Mouse (Mus musculus): ENCODE data around the gene Btbd16. TPM values are rescaled to one million over a fixed set of nuclear protein-coding genes. Genes with fewer than 3 reads are reported as not detected.

Gene Btbd16
- polyA plus RNA-seq, 1 experiment from 2014 or later, result not detected

DNA sequence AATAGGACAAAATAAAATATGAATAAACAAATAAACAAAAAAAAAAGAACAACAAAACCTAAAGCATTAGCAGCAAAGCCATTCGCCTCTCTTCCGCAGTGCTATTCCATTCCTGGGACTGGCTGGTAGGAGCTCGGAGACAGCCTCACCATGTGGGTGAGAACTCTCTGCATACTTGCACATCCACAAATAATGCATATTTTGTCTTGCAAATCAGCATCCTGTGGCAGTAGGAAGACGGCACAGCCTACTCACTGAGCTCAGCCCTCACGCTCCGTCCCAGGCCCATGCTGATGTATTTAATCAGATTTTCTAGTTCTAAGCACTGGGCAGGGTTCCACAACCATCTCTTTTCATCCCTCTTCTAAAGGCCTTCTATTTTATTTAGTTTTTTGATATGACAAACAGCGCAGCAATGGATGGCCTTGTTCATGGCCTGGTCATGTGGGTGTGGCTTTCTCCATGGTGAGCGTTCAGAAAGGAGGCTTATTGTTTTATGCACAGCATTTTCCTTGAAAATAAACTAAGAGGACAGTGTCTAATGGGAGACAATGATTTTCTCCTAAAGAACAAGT is 29.5 kb downstream of the Btbd16 start:
- Histone ChIP-seq H3K4me3 (replicated peaks) (no peak overlapping the region), H3K9ac (no peak overlapping the region), H3K9me3 (no peaks in the 10 kb centered on the region), H3K4me1 (no peaks in the 10 kb centered on the region), H3K4me2 (no peak overlapping the region), H3K36me3 (replicated peaks) (no peaks in the 10 kb centered on the region), H3K27me3 (no peaks in the 10 kb centered on the region), H3K27ac (no peak overlapping the region)
- 80% methylated on average over 8 of the region's 8 CpGs for WGBS
- ATAC-seq (ENCODE audit: low FRiP score), result no peak

DNA sequence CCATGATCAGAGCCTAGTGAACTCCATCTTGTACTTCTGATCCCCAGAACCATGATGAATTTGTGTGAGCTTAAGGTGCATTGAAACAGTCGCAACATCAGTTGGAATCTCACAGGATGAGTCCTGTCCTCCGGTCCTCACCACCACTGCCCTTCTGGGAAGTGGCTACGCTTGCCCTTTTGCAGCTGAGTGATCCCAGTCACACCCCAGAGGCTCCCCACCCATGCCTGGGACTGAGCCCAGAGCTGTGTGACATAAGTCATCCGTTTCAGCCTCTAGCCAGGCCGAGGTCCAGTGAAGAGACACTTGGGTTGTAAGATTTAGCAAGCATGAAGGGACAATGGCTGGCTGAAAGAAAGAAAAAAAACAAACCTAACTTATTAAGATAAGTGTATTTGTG is 31.1 kb downstream of the Btbd16 start:
- no peaks in the 10 kb centered on the region for H3K9me3 ChIP-seq
- no peaks in the 10 kb centered on the region for H3K36me3 ChIP-seq (replicated peaks)
- H3K27me3 ChIP-seq, result no peaks in the 10 kb centered on the region
- H3K4me1 ChIP-seq, result no peaks in the 10 kb centered on the region
- WGBS, result 82% methylated on average over 5 of the region's 5 CpGs
- no peak overlapping the region for H3K27ac ChIP-seq
- H3K4me2 ChIP-seq, result no peak overlapping the region
- no peak overlapping the region for H3K9ac ChIP-seq
- H3K4me3 ChIP-seq (replicated peaks), result no peak overlapping the region
- no peak for ATAC-seq (ENCODE audit: low FRiP score)

DNA sequence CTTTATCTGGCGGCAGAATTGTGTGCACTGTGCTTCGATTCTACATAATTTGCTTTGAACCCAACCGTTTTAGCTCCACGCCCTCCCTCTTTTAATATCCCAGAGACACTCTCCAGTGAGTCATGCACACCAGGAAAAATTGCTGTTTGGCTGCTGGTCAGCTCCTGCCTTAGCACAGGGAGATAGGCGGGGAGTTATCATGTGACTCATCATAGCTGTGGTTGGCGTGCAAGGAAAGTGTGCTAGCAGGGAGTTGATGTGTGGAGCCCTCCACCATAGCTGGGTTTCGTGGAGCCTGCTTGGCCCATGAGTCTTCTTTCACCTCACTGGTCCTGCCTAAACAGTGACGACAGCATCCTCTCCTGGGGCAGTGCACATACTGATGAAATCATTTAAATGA is 33.9 kb downstream of the Btbd16 start:
- Histone ChIP-seq H3K27ac (no peak overlapping the region), H3K36me3 (replicated peaks) (no peaks in the 10 kb centered on the region), H3K4me1 (no peaks in the 10 kb centered on the region), H3K4me2 (no peak overlapping the region), H3K9ac (no peak overlapping the region), H3K9me3 (no peaks in the 10 kb centered on the region), H3K27me3 (no peaks in the 10 kb centered on the region), H3K4me3 (replicated peaks) (no peak overlapping the region)
- WGBS, result 84% methylated on average over 8 of the region's 8 CpGs
- ATAC-seq (ENCODE audit: low FRiP score), result no peak

DNA sequence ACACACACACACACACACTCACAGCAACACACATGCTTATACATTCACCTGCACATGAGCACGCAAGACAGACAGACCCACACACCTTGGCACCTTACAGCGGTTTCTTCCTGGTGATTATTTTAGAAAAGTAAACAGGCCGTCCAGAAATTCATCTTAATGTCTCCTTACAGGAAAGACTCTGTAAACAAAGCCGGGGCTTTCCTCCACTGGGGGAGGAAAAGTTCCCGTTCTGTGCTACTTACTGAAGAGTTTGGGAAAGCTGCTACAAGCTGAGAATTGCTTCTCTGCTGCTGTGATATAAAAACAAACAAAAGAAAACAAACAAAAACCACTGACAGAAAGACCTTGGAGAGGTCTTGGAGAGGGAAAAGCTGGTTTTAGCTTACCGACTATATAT is 34.8 kb downstream of the Btbd16 start:
- no peaks in the 10 kb centered on the region for H3K9me3 ChIP-seq
- H3K4me1 ChIP-seq, result no peaks in the 10 kb centered on the region
- no peaks in the 10 kb centered on the region for H3K36me3 ChIP-seq (replicated peaks)
- ATAC-seq (ENCODE audit: low FRiP score), result no peak
- no peak overlapping the region for H3K27ac ChIP-seq
- H3K4me2 ChIP-seq, result no peak overlapping the region
- H3K4me3 ChIP-seq (replicated peaks), result no peak overlapping the region
- H3K9ac ChIP-seq, result no peak overlapping the region
- 84% methylated on average over 6 of the region's 6 CpGs for WGBS
- H3K27me3 ChIP-seq, result no peaks in the 10 kb centered on the region

DNA sequence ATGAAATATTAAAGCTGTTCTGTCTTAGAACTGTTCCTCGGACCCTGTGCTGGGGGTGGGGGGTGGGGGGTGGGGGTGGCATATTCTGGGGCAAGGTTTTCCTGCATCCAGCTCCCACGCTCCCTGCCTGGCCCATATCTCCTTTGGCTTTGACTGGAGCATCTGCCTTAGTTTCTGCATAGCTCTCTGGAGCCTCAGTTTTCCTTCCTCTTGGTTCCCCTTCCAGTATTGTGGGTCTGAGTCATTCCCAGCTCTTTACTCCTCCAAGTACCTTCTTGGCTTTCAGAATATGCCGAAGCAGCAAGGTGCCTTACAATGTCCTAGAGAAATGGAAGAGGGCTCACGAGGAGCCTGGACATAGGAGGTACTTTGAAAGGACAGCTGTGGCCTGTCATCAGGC is 36.4 kb downstream of the Btbd16 start:
- Histone ChIP-seq H3K9ac (no peak overlapping the region), H3K4me3 (replicated peaks) (no peak overlapping the region), H3K27me3 (no peaks in the 10 kb centered on the region), H3K27ac (no peak overlapping the region), H3K9me3 (no peaks in the 10 kb centered on the region), H3K36me3 (replicated peaks) (no peaks in the 10 kb centered on the region), H3K4me1 (no peaks in the 10 kb centered on the region), H3K4me2 (no peak overlapping the region)
- no peak for ATAC-seq (ENCODE audit: low FRiP score)
- 94% methylated on average over 4 of the region's 4 CpGs for WGBS

DNA sequence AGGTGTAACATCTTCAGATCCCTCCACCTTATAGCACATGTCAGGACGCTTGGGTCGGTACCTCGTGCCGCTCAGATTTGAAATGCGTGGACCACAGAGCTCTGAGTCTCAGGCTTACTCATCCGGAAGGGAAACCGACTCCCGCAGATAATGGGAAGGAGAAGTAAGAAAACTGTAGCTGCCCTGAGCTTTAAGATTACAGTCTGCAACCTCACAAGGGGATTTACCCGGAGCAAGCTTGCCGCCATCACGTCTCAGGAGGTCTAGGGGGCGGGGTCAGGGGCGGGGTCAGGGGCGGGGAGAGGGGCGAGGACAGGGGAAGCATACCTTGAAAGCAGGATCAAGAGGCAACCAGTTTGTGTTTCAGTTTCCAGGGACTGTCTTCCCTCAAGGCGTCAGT is 38.5 kb downstream of the Btbd16 start:
- no peak overlapping the region for H3K4me2 ChIP-seq
- no peaks in the 10 kb centered on the region for H3K4me1 ChIP-seq
- H3K4me3 ChIP-seq (replicated peaks), result no peak overlapping the region
- no peak overlapping the region for H3K9ac ChIP-seq
- ATAC-seq (ENCODE audit: low FRiP score), result no peak
- H3K27ac ChIP-seq, result no peak overlapping the region
- H3K36me3 ChIP-seq (replicated peaks), result no peaks in the 10 kb centered on the region
- no peaks in the 10 kb centered on the region for H3K27me3 ChIP-seq
- no peaks in the 10 kb centered on the region for H3K9me3 ChIP-seq
- 44% methylated on average over 16 of the region's 16 CpGs for WGBS

DNA sequence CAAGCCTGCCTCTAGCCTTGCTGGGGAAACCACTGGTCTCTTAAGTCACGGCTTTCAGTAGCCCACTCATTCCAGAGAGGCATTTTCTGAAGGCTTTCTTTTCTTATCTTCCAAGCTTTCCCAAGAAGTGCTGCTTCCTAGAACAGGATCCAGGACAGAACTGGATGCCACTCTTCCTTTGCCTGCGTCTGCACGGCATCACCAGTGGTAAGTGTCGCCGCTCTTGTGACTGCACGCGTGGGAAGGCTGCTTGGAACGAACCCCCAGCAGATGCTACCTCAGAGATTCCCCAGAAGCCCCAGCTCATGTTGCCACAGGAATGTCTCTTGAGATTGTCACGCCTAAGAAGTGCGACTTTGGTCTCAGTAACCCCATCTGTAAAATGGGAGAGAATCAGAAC is 41.7 kb downstream of the Btbd16 start:
- H3K9me3 ChIP-seq, result no peaks in the 10 kb centered on the region
- no peak overlapping the region for H3K9ac ChIP-seq
- H3K27ac ChIP-seq, result no peak overlapping the region
- no peak for ATAC-seq (ENCODE audit: low FRiP score)
- H3K36me3 ChIP-seq (replicated peaks), result no peaks in the 10 kb centered on the region
- H3K4me3 ChIP-seq (replicated peaks), result no peak overlapping the region
- no peaks in the 10 kb centered on the region for H3K4me1 ChIP-seq
- peaks cover 5% of the 10 kb centered on the region; the same call in 1 of the 2 replicates for H3K27me3 ChIP-seq
- 96% methylated on average over 10 of the region's 10 CpGs for WGBS
- no peak overlapping the region for H3K4me2 ChIP-seq

DNA sequence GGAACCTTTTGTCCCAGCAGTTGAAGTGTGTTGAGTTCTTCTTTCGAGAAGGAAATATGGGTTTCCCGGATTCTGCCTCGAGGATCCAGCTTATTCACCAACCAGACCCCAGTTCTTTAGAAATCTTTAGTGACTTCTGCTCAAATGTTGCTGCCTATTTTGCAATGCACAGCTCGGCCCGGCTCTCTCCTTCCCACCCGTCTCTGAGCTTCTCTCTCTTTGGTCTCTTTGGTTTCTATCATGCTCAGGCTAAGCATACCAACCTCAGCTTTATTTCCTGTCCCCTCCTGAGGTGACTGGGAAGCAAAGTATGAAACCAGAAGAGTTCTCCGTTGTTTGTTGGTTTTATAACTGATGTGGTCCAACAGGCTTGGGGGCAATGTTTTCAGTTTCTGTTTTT is 42.4 kb downstream of the Btbd16 start:
- Histone ChIP-seq H3K27me3 (peaks cover 5% of the 10 kb centered on the region; the same call in 1 of the 2 replicates), H3K4me3 (replicated peaks) (no peak overlapping the region), H3K9me3 (no peaks in the 10 kb centered on the region), H3K27ac (no peak overlapping the region), H3K36me3 (replicated peaks) (no peaks in the 10 kb centered on the region), H3K4me2 (no peak overlapping the region), H3K4me1 (no peaks in the 10 kb centered on the region), H3K9ac (no peak overlapping the region)
- WGBS, result 81% methylated on average over 7 of the region's 7 CpGs
- ATAC-seq (ENCODE audit: low FRiP score), result no peak

DNA sequence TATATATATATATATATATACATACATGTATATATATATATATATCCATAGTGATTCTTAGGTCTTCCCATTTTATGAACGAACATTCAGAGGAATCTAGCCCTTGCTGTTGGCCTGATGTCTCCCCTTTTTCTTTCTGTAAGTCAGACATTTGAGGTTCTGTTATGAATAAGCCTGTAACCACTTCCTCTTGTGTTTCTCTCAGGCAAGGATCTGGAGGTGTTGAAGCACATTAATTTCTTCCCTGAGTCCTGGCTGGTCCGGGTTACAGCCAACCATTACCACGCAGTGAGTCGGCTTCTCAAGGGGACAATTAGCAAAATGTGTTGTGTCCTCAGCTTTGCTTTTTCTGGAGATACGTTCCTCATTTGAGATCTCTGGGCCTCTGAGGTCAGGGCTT is 44.9 kb downstream of the Btbd16 start:
- no peak overlapping the region for H3K4me3 ChIP-seq (replicated peaks)
- no peaks in the 10 kb centered on the region for H3K9me3 ChIP-seq
- ATAC-seq (ENCODE audit: low FRiP score), result no peak
- H3K36me3 ChIP-seq (replicated peaks), result no peaks in the 10 kb centered on the region
- H3K27ac ChIP-seq, result no peak overlapping the region
- no peak overlapping the region for H3K4me2 ChIP-seq
- H3K9ac ChIP-seq, result no peak overlapping the region
- peaks cover 5% of the 10 kb centered on the region; the same call in 1 of the 2 replicates for H3K27me3 ChIP-seq
- WGBS, result 90% methylated on average over 5 of the region's 5 CpGs
- no peaks in the 10 kb centered on the region for H3K4me1 ChIP-seq

DNA sequence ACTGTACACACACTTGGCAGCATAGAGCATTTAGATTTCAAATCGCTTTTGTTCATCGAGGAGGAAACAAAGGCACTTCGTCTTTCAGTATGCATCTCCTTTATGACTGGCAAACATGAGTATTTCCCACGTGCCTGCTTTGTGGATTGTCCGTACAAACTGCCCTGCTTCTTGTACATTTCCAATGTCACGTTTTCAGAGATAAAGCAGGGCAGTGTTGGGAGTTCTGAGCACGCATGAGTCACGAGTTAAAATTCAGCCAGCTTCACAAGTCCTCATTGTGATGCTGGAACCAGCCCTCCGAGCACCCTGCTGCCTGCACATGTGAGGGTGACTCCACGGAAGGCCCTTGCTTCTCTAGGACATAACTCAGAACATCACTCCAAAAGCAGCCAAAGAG is 45.8 kb downstream of the Btbd16 start:
- Histone ChIP-seq H3K4me1 (no peaks in the 10 kb centered on the region), H3K27me3 (peaks cover 5% of the 10 kb centered on the region; the same call in 1 of the 2 replicates), H3K9me3 (no peaks in the 10 kb centered on the region), H3K4me3 (replicated peaks) (no peak overlapping the region), H3K4me2 (no peak overlapping the region), H3K27ac (no peak overlapping the region), H3K36me3 (replicated peaks) (no peaks in the 10 kb centered on the region), H3K9ac (no peak overlapping the region)
- ATAC-seq (ENCODE audit: low FRiP score), result no peak
- WGBS, result 75% methylated on average over 10 of the region's 10 CpGs

DNA sequence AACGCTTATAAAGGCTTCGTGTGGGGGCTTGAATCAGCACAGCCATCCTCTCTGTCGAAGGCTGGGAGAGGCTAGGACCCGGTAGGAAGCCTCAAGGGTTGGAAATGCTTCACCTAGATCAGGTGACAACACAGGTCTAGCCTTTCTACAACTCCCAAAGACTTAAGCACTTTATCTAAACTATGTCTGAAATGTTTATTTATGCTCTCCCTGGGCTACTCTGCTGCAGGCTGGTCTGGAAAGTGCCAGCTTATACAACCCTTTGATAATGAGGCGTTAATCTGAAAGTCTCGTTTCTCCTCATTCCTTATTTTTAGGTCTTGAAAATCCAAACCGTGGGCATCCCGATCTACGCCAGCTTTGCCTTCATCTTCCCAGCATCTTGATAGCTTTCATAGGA is 50.1 kb downstream of the Btbd16 start:
- Histone ChIP-seq H3K4me3 (replicated peaks) (no peak overlapping the region), H3K27ac (no peak overlapping the region), H3K4me1 (no peaks in the 10 kb centered on the region), H3K9ac (no peak overlapping the region), H3K36me3 (replicated peaks) (no peaks in the 10 kb centered on the region), H3K27me3 (peaks cover 8% of the 10 kb centered on the region; the same call in 1 of the 2 replicates), H3K4me2 (no peak overlapping the region), H3K9me3 (no peaks in the 10 kb centered on the region)
- ATAC-seq (ENCODE audit: low FRiP score), result no peak
- WGBS, result 86% methylated on average over 9 of the region's 9 CpGs

DNA sequence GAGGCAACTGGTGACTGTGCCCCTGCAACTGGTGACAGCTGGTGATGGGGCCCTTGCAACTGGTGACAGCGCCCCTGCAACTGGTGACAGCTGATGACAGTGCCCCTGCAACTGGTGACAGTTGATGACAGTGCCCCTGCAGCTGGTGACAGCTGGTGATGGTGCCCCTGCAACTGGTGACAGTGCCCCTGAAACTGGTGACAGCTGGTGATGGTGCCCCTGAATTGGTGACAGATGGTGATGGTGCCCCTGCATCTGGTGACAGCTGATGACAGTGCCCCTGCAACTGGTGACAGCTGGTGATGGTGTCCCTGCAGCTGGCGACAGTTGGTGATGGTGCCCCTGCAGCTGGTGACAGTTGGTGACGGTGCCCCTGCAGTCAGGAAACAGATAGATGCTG is 52.5 kb downstream of the Btbd16 start:
- Histone ChIP-seq H3K36me3 (replicated peaks) (no peaks in the 10 kb centered on the region), H3K4me1 (no peaks in the 10 kb centered on the region), H3K27ac (no peak overlapping the region), H3K4me3 (replicated peaks) (no peak overlapping the region), H3K9me3 (no peaks in the 10 kb centered on the region), H3K27me3 (peaks cover 9% of the 10 kb centered on the region; the same call in 1 of the 2 replicates), H3K9ac (no peak overlapping the region), H3K4me2 (no peak overlapping the region)
- no peak for ATAC-seq (ENCODE audit: low FRiP score)
- WGBS, result 78% methylated on average over 3 of the region's 3 CpGs

DNA sequence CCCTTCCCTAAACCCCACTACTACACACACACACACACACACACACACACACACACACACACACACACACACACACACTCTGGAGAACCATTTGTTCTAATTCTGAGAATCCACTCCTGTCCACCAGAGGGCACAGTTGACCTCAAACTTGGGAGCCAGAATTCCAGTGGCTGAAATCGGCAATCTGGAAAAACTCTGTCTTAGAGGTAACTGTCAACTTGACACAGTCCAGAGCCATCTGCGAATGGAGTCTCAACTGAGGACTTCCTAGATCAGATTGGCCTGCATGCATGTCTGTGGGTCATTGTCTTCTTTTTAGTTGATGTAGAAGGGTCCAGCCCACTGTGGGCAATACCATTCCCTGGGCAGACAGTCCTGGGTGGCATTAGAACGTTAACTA is 53.6 kb downstream of the Btbd16 start:
- no peaks in the 10 kb centered on the region for H3K4me1 ChIP-seq
- H3K9me3 ChIP-seq, result no peaks in the 10 kb centered on the region
- peaks cover 18% of the 10 kb centered on the region for H3K27me3 ChIP-seq
- no peak overlapping the region for H3K4me2 ChIP-seq
- no peak overlapping the region for H3K4me3 ChIP-seq (replicated peaks)
- no peaks in the 10 kb centered on the region for H3K36me3 ChIP-seq (replicated peaks)
- 66% methylated on average over 3 of the region's 3 CpGs for WGBS
- no peak for ATAC-seq (ENCODE audit: low FRiP score)
- H3K9ac ChIP-seq, result no peak overlapping the region
- no peak overlapping the region for H3K27ac ChIP-seq

All from forebrain, embryonic 12.5 days (tissue).